Mouse (Mus musculus) kidney, postnatal 10 days (tissue): ENCODE measurements around the gene Fam129a.

Source experiments
- DNase-seq: peaks from one replicate; pipeline ENCODE4 v3.0.0; 2021; ENCODE audit warnings: mixed read lengths

Gene Fam129a

DNA sequence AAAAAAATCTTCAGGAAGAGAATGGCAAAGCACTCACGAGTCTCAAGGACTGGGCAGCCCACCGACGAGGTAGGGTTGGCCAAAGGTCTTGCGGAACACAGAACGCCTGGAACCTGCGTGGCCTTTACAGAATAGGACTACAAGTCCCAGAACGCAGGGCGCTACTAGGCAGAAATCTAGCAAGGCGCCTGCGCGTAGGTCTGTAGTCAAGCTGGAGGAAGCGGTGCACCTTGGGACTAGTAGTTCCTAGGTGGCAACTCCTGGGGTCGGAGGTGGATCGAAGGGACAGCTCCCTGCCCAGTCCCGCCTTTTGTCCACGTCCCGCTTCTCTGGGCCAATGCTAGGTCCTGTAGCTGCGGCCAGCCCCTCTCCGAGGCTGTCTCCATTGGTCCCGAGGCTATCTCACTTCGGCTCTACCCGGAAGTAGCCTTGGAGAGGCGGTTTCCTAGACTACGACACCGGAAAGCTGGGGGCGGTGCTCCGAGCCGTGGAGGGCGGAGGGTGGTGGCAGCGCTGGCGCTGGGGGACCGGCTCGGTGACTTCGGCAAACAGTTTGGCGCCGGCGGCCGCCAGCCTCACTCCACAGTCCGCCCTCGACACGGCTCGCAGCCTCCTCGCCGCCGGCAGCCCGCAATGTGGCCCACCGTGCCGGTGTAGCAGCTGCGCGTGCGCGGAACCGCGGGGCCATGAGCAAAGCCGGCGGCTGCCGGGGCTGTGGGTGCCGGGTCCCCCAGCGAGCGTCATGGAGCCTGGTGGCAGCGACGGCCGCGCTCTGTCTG lies 184.1 kb downstream of the Fam129a start, which contains the start of gene Edem3:
Gene Edem3, plus strand, starts transcription at position 491 of the 779 bp plus-strand sequence.
- DNase-seq = peak; percentile 98

- no peak for DNase-seq
Measured at GRCm38 (mm10) chr1:151755660-151756424, 184.9 kb downstream of the Fam129a start.

DNA sequence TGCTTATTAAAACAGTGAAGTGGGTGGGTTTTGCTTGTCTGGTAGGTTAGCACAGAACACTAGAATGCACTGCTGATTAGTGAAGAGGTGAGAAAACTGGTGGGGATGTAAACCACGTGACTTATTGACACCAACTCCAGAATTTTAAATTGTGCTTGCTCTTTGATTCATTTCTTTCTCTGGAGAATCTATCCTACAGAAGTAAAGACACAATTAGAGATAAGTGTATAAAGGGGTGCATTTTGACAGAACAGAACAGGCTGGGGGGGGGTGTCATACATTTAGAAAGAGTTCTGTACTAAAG lies 185.4 kb downstream of the Fam129a start:
- DNase-seq = no peak

DNA sequence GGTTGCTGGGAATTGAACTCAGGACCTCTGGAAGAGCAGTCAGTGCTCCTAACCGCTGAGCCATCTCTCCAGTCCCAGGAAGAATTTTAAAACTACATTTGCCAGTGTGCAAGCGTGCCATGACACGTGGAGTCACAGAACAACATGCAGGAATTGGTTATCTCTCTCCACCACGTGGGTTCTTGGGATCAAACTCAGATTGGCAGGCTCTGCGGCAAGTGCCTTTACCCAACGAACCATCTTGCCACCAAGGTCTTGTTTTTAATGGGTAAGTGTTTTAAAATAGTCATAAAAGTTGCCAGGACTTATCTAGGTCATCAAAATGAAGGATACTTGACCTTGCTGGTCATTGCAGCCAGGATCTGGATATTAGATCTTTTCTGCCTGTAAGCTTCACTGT lies 187.3 kb downstream of the Fam129a start:
- no peak for DNase-seq

- no peak for DNase-seq
Measured at GRCm38 (mm10) chr1:151758991-151759390, 188.0 kb downstream of the Fam129a start.

DNA sequence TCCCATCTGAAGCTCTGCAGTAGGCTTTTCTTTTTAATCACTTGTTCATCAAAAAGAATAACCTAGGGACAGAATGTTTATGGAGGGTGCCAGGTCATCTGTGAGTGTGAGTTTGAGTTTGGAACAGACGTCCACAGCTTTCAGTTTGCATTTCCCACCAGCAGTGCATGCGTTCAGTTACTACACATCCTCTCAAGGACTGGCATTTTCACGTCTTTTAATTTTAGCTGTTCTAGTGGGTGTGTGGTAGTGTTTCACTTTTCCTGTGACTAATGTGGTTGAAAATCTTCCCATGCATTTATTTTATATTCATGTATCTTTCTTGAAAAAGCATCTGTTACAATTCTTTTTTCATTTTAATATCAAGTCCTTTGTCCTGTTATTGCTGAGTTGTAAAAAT lies 193.2 kb downstream of the Fam129a start:
- DNase-seq = no peak

DNA sequence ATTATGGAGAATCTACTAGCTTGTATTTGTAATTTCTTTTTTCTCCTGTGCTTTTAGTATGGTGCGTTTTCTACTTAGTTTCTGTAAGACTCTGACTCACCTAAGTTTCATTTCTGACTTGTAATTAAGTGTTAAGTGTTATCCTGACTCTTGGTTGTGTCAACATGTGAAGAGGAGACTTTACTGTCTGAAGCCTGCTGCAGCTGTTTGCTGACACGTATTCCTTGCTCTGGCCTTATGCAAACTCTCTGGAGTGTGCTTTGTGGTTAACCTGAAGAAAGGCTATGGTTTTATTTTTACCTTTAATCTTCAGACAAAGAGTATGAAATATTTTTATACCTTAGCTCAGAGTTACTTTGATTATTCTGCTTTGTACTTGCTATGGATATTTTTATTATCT lies 195.2 kb downstream of the Fam129a start:
- DNase-seq = no peak

DNA sequence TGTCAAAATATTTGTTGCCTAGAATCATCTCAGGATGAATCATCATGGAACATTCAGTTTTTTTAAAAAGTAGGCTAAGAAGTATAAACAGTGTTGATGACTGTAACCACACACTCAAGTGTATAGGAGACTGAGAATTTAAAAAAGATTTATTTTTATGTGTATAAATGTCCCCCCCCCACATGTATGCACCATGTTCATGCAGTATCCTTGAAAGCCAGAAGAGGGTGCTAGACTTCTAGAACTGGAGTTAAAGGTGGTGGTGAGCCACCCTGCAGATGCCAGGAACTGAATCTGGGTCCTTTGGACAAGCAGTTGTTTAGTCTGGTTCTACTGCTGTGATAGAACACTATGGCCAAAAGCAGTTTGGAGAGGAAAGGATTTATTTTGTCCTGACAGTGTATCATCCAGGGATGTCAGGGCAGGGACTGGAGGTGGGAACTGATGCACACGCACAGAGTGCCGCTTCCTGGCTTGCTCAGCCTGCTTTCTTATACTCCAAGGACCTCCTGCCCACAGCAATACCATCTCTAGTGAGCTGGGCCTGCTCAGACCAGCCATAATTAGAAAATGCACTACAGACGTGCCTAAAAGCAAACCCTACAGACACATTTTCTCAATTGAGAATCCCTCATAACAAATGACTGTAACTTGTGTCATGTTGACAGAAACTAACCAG lies 196.1 kb downstream of the Fam129a start:
- no peak for DNase-seq

GRCm38 (mm10) chr1:151769200-151769913 lies 198.4 kb downstream of the Fam129a start:
- DNase-seq = no peak
